Mouse (Mus musculus): ENCODE results near the gene Gm37240. TPM values are rescaled to one million over a fixed set of nuclear protein-coding genes. Genes with fewer than 3 reads are reported as not detected.

Gene Gm37240
- polyA plus RNA-seq, 1 experiment from 2014 or later, result 4.6 TPM

DNA sequence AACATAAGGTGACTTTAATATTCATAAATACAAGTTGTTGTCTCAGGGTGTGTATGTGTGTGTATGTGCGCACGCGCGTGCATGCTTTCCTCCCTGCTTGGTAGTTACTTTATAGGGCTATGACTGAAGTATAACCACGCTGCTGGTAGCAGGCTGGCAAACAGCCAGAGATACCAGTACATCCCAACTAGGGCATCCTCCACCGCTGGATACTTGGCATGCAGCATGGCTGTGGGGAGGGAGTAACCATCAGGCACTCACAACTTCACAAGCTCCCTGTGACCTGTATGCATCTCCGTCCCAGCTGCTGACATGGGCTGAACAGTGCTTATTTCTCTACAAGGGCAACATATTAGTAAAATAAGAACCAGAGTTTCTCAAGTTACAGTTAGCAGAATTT, 227.6 kb downstream of the Gm37240 start:
- Histone ChIP-seq H3K4me2 (ENCODE audit: low read depth, low read length) (no peak overlapping the region), H3K9me3 (ENCODE audit: control insufficient read depth, low read length) (no peaks in the 10 kb centered on the region), H3K4me3 (ENCODE audit: low read length) (no peak overlapping the region), H3K27ac (ENCODE audit: low read length) (no peak overlapping the region), H3K36me3 (ENCODE audit: control insufficient read depth, insufficient read depth, low read length) (no peaks in the 10 kb centered on the region), H3K4me1 (replicated peaks; ENCODE audit: control insufficient read depth, insufficient read depth, low read length) (no peaks in the 10 kb centered on the region), H3K27me3 (ENCODE audit: control insufficient read depth, insufficient read depth, low read depth, low read length) (no peaks in the 10 kb centered on the region), H3K9ac (ENCODE audit: low read length) (no peak overlapping the region)
- WGBS, result 78% methylated on average over 7 of the region's 7 CpGs
- no peak for ATAC-seq (ENCODE audit: low read depth)

DNA sequence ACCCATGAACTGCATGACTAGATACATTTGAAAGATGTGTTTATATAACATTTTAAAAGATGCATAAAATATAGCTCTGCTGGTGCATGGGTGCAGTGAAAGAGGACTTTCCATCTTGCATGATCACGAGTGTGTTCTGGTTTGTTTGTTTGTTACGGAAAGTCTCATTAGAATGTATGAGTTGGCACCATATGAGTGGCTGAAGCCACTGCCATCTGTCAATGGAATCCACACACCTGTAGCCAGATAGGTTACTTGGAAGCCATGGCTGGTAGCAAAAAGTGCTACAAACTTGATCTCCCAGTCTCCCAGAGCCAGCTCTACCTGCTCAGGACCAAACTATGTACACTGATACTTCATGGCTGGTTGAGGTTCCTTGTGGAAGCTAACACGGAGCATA, 231.8 kb downstream of the Gm37240 start:
- Histone ChIP-seq H3K4me3 (ENCODE audit: low read length) (no peak overlapping the region), H3K36me3 (ENCODE audit: control insufficient read depth, insufficient read depth, low read length) (0 out of 2 replicates have a peak, but pooled peaks cover 2% of the 10 kb centered on the region), H3K27me3 (ENCODE audit: control insufficient read depth, insufficient read depth, low read depth, low read length) (no peaks in the 10 kb centered on the region), H3K4me2 (ENCODE audit: low read depth, low read length) (no peak overlapping the region), H3K9me3 (ENCODE audit: control insufficient read depth, low read length) (no peaks in the 10 kb centered on the region), H3K4me1 (replicated peaks; ENCODE audit: control insufficient read depth, insufficient read depth, low read length) (no peaks in the 10 kb centered on the region), H3K9ac (ENCODE audit: low read length) (no peak overlapping the region), H3K27ac (ENCODE audit: low read length) (no peak overlapping the region)
- 81% methylated on average over 3 of the region's 3 CpGs for WGBS
- no peak for ATAC-seq (ENCODE audit: low read depth)

DNA sequence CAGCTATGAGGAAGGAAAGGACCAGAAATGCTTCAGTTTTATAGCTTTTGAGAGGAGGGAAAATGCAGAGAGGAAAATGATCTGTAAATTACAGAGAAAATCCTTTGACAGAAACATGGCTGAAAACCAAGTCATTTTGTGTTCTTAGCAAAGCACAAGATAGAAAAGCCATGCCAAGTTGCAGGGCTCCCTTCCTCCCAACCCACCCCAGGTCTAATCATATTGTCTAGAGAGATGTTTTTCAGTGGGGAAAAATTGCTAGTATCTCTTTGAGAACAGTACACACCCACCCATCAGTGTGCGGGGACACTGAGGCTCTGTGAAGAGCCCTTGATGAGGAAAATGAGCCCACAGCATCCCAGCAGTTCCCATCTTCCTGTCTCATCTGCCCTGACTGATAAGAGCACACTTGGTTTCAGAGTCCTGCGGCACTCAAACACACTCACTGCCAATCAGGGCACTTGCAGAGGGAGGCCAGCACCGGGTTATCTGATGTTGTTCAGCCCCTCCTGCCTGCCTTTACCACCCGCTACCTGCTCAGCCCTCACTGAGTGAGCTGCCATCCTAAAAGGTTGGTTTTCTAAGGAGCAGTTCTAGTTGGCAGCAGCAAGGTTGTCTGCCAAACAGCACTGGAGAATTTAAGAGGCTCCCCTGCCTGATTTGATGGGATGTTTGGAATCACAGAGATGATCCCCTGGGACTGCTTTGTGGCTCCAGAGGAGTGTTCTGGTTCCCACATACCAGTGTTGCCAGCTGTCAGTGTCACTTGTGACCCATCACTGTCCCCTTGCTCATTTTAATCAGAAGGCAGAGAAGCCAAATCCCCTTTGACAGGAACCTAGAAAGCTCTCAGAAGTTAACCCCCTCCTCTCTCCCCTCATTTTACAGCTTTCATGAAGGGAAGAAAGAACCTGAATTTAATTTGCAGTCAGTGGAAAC, 234.3 kb downstream of the Gm37240 start:
- no peak overlapping the region for H3K4me2 ChIP-seq (ENCODE audit: low read depth, low read length)
- H3K4me3 ChIP-seq (ENCODE audit: low read length), result no peak overlapping the region
- 0 out of 2 replicates have a peak, but pooled peaks cover 2% of the 10 kb centered on the region for H3K36me3 ChIP-seq (ENCODE audit: control insufficient read depth, insufficient read depth, low read length)
- no peak overlapping the region for H3K27ac ChIP-seq (ENCODE audit: low read length)
- no peaks in the 10 kb centered on the region for H3K4me1 ChIP-seq (replicated peaks; ENCODE audit: control insufficient read depth, insufficient read depth, low read length)
- ATAC-seq (ENCODE audit: low read depth), result no peak
- no peaks in the 10 kb centered on the region for H3K9me3 ChIP-seq (ENCODE audit: control insufficient read depth, low read length)
- H3K27me3 ChIP-seq (ENCODE audit: control insufficient read depth, insufficient read depth, low read depth, low read length), result no peaks in the 10 kb centered on the region
- WGBS, result 51% methylated on average over 4 of the region's 4 CpGs
- no peak overlapping the region for H3K9ac ChIP-seq (ENCODE audit: low read length)

DNA sequence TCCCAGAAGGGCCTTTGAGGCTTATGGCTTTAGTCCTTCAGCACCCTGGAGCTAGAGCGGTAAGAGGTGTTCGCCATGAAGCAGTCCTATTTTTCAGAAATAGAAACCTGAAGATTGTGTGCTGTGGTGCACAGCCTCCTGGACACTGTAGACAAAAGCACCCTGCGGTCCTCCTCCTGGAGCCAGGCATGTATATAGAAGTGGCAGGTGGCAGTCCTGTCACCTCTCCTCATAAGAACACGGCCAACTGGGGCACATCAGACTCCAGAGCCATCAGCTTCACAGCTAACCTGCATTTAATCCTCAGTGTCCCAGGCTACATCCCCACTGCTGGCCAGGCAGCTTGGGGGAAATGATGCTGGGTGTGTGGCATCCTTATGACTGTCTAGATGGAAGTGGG, 238.1 kb downstream of the Gm37240 start:
- H3K36me3 ChIP-seq (ENCODE audit: control insufficient read depth, insufficient read depth, low read length), result 0 out of 2 replicates have a peak, but pooled peaks cover 2% of the 10 kb centered on the region
- WGBS, result 87% methylated on average over 4 of the region's 4 CpGs
- H3K27me3 ChIP-seq (ENCODE audit: control insufficient read depth, insufficient read depth, low read depth, low read length), result no peaks in the 10 kb centered on the region
- H3K4me3 ChIP-seq (ENCODE audit: low read length), result no peak overlapping the region
- no peak overlapping the region for H3K9ac ChIP-seq (ENCODE audit: low read length)
- no peaks in the 10 kb centered on the region for H3K9me3 ChIP-seq (ENCODE audit: control insufficient read depth, low read length)
- H3K4me2 ChIP-seq (ENCODE audit: low read depth, low read length), result no peak overlapping the region
- ATAC-seq (ENCODE audit: low read depth), result no peak
- H3K4me1 ChIP-seq (replicated peaks; ENCODE audit: control insufficient read depth, insufficient read depth, low read length), result no peaks in the 10 kb centered on the region
- H3K27ac ChIP-seq (ENCODE audit: low read length), result no peak overlapping the region

DNA sequence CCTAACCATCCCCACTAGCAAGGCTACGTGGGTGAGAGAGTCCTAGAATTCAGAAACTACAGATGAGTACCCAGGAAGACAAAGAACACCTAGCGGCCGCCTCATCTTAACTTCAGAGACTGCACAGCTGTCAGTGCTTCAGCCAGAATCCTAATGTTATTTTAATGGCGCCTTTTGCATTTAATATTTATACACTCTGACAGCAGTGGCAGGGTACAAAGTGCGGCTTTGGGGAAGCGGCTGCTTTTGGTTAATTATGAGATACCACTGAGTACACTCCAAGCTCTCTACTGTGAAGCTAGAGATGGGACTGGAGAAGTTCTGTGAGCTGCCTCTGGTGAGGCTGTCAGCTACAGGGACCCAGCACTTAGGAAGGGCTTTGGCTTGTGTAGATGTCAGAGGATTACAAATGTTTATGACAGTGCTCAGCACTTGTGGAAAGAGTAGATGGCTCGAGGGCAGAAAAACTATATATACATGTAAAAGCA, 241.8 kb downstream of the Gm37240 start:
- Histone ChIP-seq H3K27me3 (ENCODE audit: control insufficient read depth, insufficient read depth, low read depth, low read length) (no peaks in the 10 kb centered on the region), H3K4me1 (replicated peaks; ENCODE audit: control insufficient read depth, insufficient read depth, low read length) (no peaks in the 10 kb centered on the region), H3K4me3 (ENCODE audit: low read length) (no peak overlapping the region), H3K9ac (ENCODE audit: low read length) (no peak overlapping the region), H3K27ac (ENCODE audit: low read length) (no peak overlapping the region), H3K9me3 (ENCODE audit: control insufficient read depth, low read length) (no peaks in the 10 kb centered on the region), H3K36me3 (ENCODE audit: control insufficient read depth, insufficient read depth, low read length) (no peaks in the 10 kb centered on the region), H3K4me2 (ENCODE audit: low read depth, low read length) (no peak overlapping the region)
- WGBS, result 60% methylated on average over 7 of the region's 7 CpGs
- ATAC-seq (ENCODE audit: low read depth), result no peak

DNA sequence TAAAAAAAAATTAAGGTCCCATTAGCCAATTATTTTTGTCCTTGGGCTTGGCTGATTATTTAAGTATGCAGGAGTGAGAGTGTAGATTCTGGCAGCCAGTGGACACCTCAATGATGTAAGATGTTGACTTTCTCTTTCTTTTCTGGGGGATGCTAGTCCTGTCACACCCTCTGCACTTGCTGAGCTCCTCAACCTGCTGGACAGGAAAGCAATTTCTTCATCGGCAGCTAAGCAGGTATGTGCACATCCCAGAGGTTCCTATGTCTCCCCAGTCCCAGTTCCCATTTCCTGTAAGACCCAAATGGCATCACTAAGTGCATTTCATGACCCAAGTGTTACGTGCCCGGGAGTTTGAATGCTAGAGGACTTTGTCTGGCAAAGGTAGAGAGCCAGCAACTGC, 242.5 kb downstream of the Gm37240 start:
- no peaks in the 10 kb centered on the region for H3K36me3 ChIP-seq (ENCODE audit: control insufficient read depth, insufficient read depth, low read length)
- no peak for ATAC-seq (ENCODE audit: low read depth)
- H3K27me3 ChIP-seq (ENCODE audit: control insufficient read depth, insufficient read depth, low read depth, low read length), result no peaks in the 10 kb centered on the region
- H3K4me3 ChIP-seq (ENCODE audit: low read length), result no peak overlapping the region
- 81% methylated on average over 3 of the region's 3 CpGs for WGBS
- H3K4me1 ChIP-seq (replicated peaks; ENCODE audit: control insufficient read depth, insufficient read depth, low read length), result no peaks in the 10 kb centered on the region
- H3K9me3 ChIP-seq (ENCODE audit: control insufficient read depth, low read length), result no peaks in the 10 kb centered on the region
- H3K9ac ChIP-seq (ENCODE audit: low read length), result no peak overlapping the region
- no peak overlapping the region for H3K27ac ChIP-seq (ENCODE audit: low read length)
- H3K4me2 ChIP-seq (ENCODE audit: low read depth, low read length), result no peak overlapping the region

DNA sequence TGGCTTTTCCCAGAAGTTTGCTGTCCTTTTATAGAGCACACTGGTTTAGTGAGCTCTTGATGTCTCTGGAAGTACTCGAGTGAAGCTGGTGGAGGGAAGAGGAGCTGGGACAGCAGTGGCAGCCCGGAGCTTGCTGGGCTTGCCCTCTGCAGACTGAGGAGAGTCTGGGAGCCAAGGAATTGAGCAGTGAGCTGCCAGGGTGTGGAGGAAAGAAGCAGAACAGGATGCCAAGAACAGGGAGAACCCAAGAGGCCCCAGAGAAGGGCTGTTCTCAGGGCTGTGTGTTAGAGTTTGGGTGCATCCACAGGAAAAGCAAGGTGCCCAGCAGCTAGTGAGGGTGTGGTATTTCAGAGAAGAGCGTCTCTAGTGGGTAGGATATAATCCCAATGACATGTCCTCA, 245.6 kb downstream of the Gm37240 start:
- no peak for ATAC-seq (ENCODE audit: low read depth)
- Histone ChIP-seq H3K9me3 (ENCODE audit: control insufficient read depth, low read length) (no peaks in the 10 kb centered on the region), H3K9ac (ENCODE audit: low read length) (no peak overlapping the region), H3K4me2 (ENCODE audit: low read depth, low read length) (no peak overlapping the region), H3K36me3 (ENCODE audit: control insufficient read depth, insufficient read depth, low read length) (no peaks in the 10 kb centered on the region), H3K27ac (ENCODE audit: low read length) (no peak overlapping the region), H3K4me3 (ENCODE audit: low read length) (no peak overlapping the region), H3K4me1 (replicated peaks; ENCODE audit: control insufficient read depth, insufficient read depth, low read length) (no peaks in the 10 kb centered on the region), H3K27me3 (ENCODE audit: control insufficient read depth, insufficient read depth, low read depth, low read length) (no peaks in the 10 kb centered on the region)
- 75% methylated on average over 3 of the region's 3 CpGs for WGBS

DNA sequence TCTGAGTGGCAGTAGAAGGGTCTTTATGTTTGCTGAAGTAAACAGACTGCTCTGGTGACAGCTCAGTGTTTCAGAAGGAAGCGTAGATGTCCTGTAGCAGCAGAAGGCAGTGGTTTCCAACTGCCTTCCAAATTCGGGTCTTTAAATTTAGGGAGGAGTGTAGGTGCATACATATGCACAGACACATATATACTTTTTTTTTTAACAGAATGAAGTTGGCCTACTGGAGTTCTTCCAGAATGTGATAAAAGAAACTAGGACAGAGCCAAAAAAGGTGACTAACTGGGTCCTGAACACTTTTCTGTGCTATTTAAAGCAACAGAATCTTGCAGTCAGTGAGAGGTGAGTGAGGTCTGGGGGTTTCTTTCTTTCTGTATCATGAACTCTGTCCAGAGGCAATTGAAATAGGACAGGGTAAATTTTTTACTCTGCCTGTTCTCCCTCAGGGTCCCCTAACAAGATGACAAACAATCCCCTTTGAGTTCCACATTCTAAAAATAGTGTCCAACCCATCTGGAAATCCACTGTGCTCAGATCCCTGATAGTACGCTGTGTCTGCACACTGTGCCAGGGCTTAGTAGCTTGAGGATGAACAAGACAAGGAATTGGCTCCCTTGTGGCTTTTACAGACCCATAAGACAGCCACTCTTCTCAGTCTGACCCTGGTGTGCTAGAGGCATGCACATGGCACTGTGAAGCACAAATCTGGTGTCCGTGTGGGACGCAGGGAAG, 250.4 kb downstream of the Gm37240 start:
- 84% methylated on average over 5 of the region's 5 CpGs for WGBS

DNA sequence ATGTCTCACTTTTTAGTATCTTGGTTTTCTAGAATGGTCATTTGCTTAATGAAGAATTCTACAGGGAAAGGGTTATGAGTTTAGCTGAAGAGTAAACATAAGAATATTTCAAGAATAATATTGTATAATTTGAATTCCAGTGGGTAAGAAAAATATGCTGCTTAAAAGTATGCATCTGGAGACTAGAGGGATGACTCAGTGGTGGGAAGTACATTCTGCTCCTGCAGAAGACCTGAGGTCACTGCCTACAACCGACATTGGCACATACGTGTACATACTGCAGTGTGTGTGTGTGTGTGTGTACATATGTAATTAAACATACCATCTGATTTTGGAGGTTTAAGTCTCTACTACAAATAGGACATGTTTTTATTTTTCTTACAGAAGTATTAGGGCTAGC, 251.7 kb downstream of the Gm37240 start:
- Histone ChIP-seq H3K4me1 (replicated peaks; ENCODE audit: control insufficient read depth, insufficient read depth, low read length) (no peaks in the 10 kb centered on the region), H3K4me3 (ENCODE audit: low read length) (no peak overlapping the region), H3K9me3 (ENCODE audit: control insufficient read depth, low read length) (no peaks in the 10 kb centered on the region), H3K27ac (ENCODE audit: low read length) (no peak overlapping the region), H3K9ac (ENCODE audit: low read length) (no peak overlapping the region), H3K4me2 (ENCODE audit: low read depth, low read length) (no peak overlapping the region), H3K27me3 (ENCODE audit: control insufficient read depth, insufficient read depth, low read depth, low read length) (no peaks in the 10 kb centered on the region), H3K36me3 (ENCODE audit: control insufficient read depth, insufficient read depth, low read length) (no peaks in the 10 kb centered on the region)
- WGBS, result 93% methylated on average over 2 of the region's 2 CpGs
- no peak for ATAC-seq (ENCODE audit: low read depth)

More for the DNA sequence above, 250.4 kb downstream of the Gm37240 start:
- no peak overlapping the region for H3K4me2 ChIP-seq (ENCODE audit: low read depth, low read length)
- H3K27ac ChIP-seq (ENCODE audit: low read length), result no peak overlapping the region
- no peaks in the 10 kb centered on the region for H3K9me3 ChIP-seq (ENCODE audit: control insufficient read depth, low read length)
- H3K9ac ChIP-seq (ENCODE audit: low read length), result no peak overlapping the region
- no peak for ATAC-seq (ENCODE audit: low read depth)
- H3K36me3 ChIP-seq (ENCODE audit: control insufficient read depth, insufficient read depth, low read length), result no peaks in the 10 kb centered on the region
- no peaks in the 10 kb centered on the region for H3K4me1 ChIP-seq (replicated peaks; ENCODE audit: control insufficient read depth, insufficient read depth, low read length)
- no peaks in the 10 kb centered on the region for H3K27me3 ChIP-seq (ENCODE audit: control insufficient read depth, insufficient read depth, low read depth, low read length)
- H3K4me3 ChIP-seq (ENCODE audit: low read length), result no peak overlapping the region
